Mouse (Mus musculus): ENCODE results near the gene Rab30. TPM values are rescaled to one million over a fixed set of nuclear protein-coding genes. Genes with fewer than 3 reads are reported as not detected.
A peak's percentile ranks its signal among the peaks of the same experiment; 100 is the strongest.

The Rab30 gene
- polyA plus RNA-seq, 1 experiment from 2014 or later = 24.4 TPM

GRCm38 (mm10) chr7:92834391-92834790 lies 93.0 kb downstream of the Rab30 start:
- Histone ChIP-seq H3K9me3 (no peaks in the 10 kb centered on the region), H3K4me2 (replicated peaks) (no peak overlapping the region), H3K9ac (no peak overlapping the region), H3K27ac (no peak overlapping the region), H3K4me3 (replicated peaks) (no peak overlapping the region), H3K27me3 (replicated peaks) (no peaks in the 10 kb centered on the region), H3K36me3 (0 out of 2 replicates have a peak, but pooled peaks cover 6% of the 10 kb centered on the region), H3K4me1 (replicated peaks) (no peaks in the 10 kb centered on the region)
- ATAC-seq = no peak
- WGBS = 88% methylated on average over 2 of the region's 2 CpGs

- Histone ChIP-seq H3K4me3 (replicated peaks) (no peak overlapping the region), H3K9me3 (no peaks in the 10 kb centered on the region), H3K4me2 (replicated peaks) (no peak overlapping the region), H3K36me3 (0 out of 2 replicates have a peak, but pooled peaks cover 6% of the 10 kb centered on the region), H3K27me3 (replicated peaks) (no peaks in the 10 kb centered on the region), H3K4me1 (replicated peaks) (no peaks in the 10 kb centered on the region), H3K9ac (no peak overlapping the region), H3K27ac (no peak overlapping the region)
- WGBS = 84% methylated on average over 3 of the region's 3 CpGs
- no peak for ATAC-seq
These were observed 95.0 kb downstream of the Rab30 start for GRCm38 (mm10) chr7:92836447-92836846.

GRCm38 (mm10) chr7:92837226-92837625 lies 95.8 kb downstream of the Rab30 start:
- ATAC-seq = no peak
- Histone ChIP-seq H3K4me1 (replicated peaks) (no peaks in the 10 kb centered on the region), H3K27ac (no peak overlapping the region), H3K9me3 (no peaks in the 10 kb centered on the region), H3K27me3 (replicated peaks) (no peaks in the 10 kb centered on the region), H3K9ac (no peak overlapping the region), H3K4me3 (replicated peaks) (no peak overlapping the region), H3K4me2 (replicated peaks) (no peak overlapping the region), H3K36me3 (0 out of 2 replicates have a peak, but pooled peaks cover 6% of the 10 kb centered on the region)
- WGBS = 83% methylated on average over 11 of the region's 11 CpGs

GRCm38 (mm10) chr7:92837907-92838306 lies 96.5 kb downstream of the Rab30 start:
- no peak overlapping the region for H3K4me2 ChIP-seq (replicated peaks)
- no peaks in the 10 kb centered on the region for H3K4me1 ChIP-seq (replicated peaks)
- 57% methylated on average over 3 of the region's 3 CpGs for WGBS
- no peak for ATAC-seq
- H3K9me3 ChIP-seq = no peaks in the 10 kb centered on the region
- H3K27me3 ChIP-seq (replicated peaks) = no peaks in the 10 kb centered on the region
- H3K36me3 ChIP-seq = 0 out of 2 replicates have a peak, but pooled peaks cover 3% of the 10 kb centered on the region
- no peak overlapping the region for H3K4me3 ChIP-seq (replicated peaks)
- H3K27ac ChIP-seq = no peak overlapping the region
- H3K9ac ChIP-seq = no peak overlapping the region

GRCm38 (mm10) chr7:92842254-92842653 lies 100.9 kb downstream of the Rab30 start:
- Histone ChIP-seq H3K4me2 (replicated peaks) (no peak overlapping the region), H3K27ac (no peak overlapping the region), H3K9ac (no peak overlapping the region), H3K36me3 (no peaks in the 10 kb centered on the region), H3K4me3 (replicated peaks) (no peak overlapping the region), H3K27me3 (replicated peaks) (no peaks in the 10 kb centered on the region), H3K4me1 (replicated peaks) (no peaks in the 10 kb centered on the region), H3K9me3 (no peaks in the 10 kb centered on the region)
- ATAC-seq = peak; percentile 68
- 54% methylated on average over 2 of the region's 2 CpGs for WGBS

- Histone ChIP-seq H3K9ac (no peak overlapping the region), H3K4me2 (replicated peaks) (no peak overlapping the region), H3K27ac (no peak overlapping the region), H3K9me3 (no peaks in the 10 kb centered on the region), H3K27me3 (replicated peaks) (no peaks in the 10 kb centered on the region), H3K4me3 (replicated peaks) (no peak overlapping the region), H3K36me3 (no peaks in the 10 kb centered on the region), H3K4me1 (replicated peaks) (no peaks in the 10 kb centered on the region)
- no peak for ATAC-seq
- 83% methylated on average over 3 of the region's 3 CpGs for WGBS
These were observed 106.8 kb downstream of the Rab30 start for GRCm38 (mm10) chr7:92848246-92848645.

GRCm38 (mm10) chr7:92866526-92866925 lies 125.1 kb downstream of the Rab30 start:
- H3K4me3 ChIP-seq (replicated peaks) = no peak overlapping the region
- H3K9ac ChIP-seq = no peak overlapping the region
- H3K36me3 ChIP-seq = no peaks in the 10 kb centered on the region
- H3K27ac ChIP-seq = no peak overlapping the region
- H3K9me3 ChIP-seq = no peaks in the 10 kb centered on the region
- no peak for ATAC-seq
- H3K4me1 ChIP-seq (replicated peaks) = no peaks in the 10 kb centered on the region
- H3K27me3 ChIP-seq (replicated peaks) = no peaks in the 10 kb centered on the region
- H3K4me2 ChIP-seq (replicated peaks) = no peak overlapping the region
- WGBS = 25% methylated on average over 2 of the region's 2 CpGs

- Histone ChIP-seq H3K4me1 (replicated peaks) (no peaks in the 10 kb centered on the region), H3K27ac (no peak overlapping the region), H3K4me2 (replicated peaks) (no peak overlapping the region), H3K27me3 (replicated peaks) (no peaks in the 10 kb centered on the region), H3K4me3 (replicated peaks) (no peak overlapping the region), H3K36me3 (no peaks in the 10 kb centered on the region), H3K9me3 (no peaks in the 10 kb centered on the region), H3K9ac (no peak overlapping the region)
- WGBS = 68% methylated on average over 3 of the region's 3 CpGs
- no peak for ATAC-seq
These were observed 128.8 kb downstream of the Rab30 start for GRCm38 (mm10) chr7:92870161-92870560.

- H3K27me3 ChIP-seq (replicated peaks) = no peaks in the 10 kb centered on the region
- no peaks in the 10 kb centered on the region for H3K36me3 ChIP-seq
- H3K4me1 ChIP-seq (replicated peaks) = no peaks in the 10 kb centered on the region; the same call in 1 of the 2 replicates
- 86% methylated on average over 4 of the region's 4 CpGs for WGBS
- H3K27ac ChIP-seq = no peak overlapping the region
- no peak for ATAC-seq
- H3K4me3 ChIP-seq (replicated peaks) = no peak overlapping the region
- no peaks in the 10 kb centered on the region for H3K9me3 ChIP-seq
- H3K9ac ChIP-seq = no peak overlapping the region
- no peak overlapping the region for H3K4me2 ChIP-seq (replicated peaks)
These were observed 130.2 kb downstream of the Rab30 start for GRCm38 (mm10) chr7:92871596-92871995.

- WGBS = under 1% methylated on average over 53 of the region's 53 CpGs
- H3K4me2 ChIP-seq (replicated peaks) = peak within 1 kb of the TSS; percentile 83
- H3K9ac ChIP-seq = peak within 1 kb of the TSS; percentile 68
- H3K4me3 ChIP-seq (replicated peaks) = peak within 1 kb of the TSS; percentile 64
- no peaks in the 10 kb centered on the region for H3K36me3 ChIP-seq
- H3K27ac ChIP-seq = peak within 1 kb of the TSS; percentile 98
- H3K9me3 ChIP-seq = no peaks in the 10 kb centered on the region
- peak; percentile 87 for ATAC-seq
- H3K27me3 ChIP-seq (replicated peaks) = no peaks in the 10 kb centered on the region
- no peaks in the 10 kb centered on the region; the same call in 1 of the 2 replicates for H3K4me1 ChIP-seq (replicated peaks)
These were observed 132.8 kb downstream of the Rab30 start, which contains the start of the genes Ddias and Prcp for GRCm38 (mm10) chr7:92874116-92874675. Gene Ddias (minus strand): TSS chr7:92874247. Gene Prcp (plus strand): TSS chr7:92874470.

- no peaks in the 10 kb centered on the region; the same call in 1 of the 2 replicates for H3K4me1 ChIP-seq (replicated peaks)
- no peaks in the 10 kb centered on the region for H3K36me3 ChIP-seq
- under 1% methylated on average over 29 of the region's 29 CpGs for WGBS
- H3K27me3 ChIP-seq (replicated peaks) = no peaks in the 10 kb centered on the region
- peak overlapping the region; percentile 98 for H3K27ac ChIP-seq
- peak overlapping the region; percentile 68 for H3K9ac ChIP-seq
- H3K4me3 ChIP-seq (replicated peaks) = peak overlapping the region; percentile 64
- peak; percentile 90 for ATAC-seq
- peak overlapping the region; percentile 83 for H3K4me2 ChIP-seq (replicated peaks)
- no peaks in the 10 kb centered on the region for H3K9me3 ChIP-seq
These were observed 133.5 kb downstream of the Rab30 start for GRCm38 (mm10) chr7:92874761-92875408.

- no peaks in the 10 kb centered on the region for H3K27me3 ChIP-seq (replicated peaks)
- WGBS = 42% methylated on average over 3 of the region's 3 CpGs
- H3K36me3 ChIP-seq = no peaks in the 10 kb centered on the region
- no peak overlapping the region for H3K4me3 ChIP-seq (replicated peaks)
- H3K4me2 ChIP-seq (replicated peaks) = peak overlapping the region; percentile 83
- no peak overlapping the region for H3K9ac ChIP-seq
- no peaks in the 10 kb centered on the region; the same call in 1 of the 2 replicates for H3K4me1 ChIP-seq (replicated peaks)
- no peak overlapping the region for H3K27ac ChIP-seq
- ATAC-seq = no peak
- no peaks in the 10 kb centered on the region for H3K9me3 ChIP-seq
These were observed 134.7 kb downstream of the Rab30 start for GRCm38 (mm10) chr7:92876066-92876465.

All from intestine, embryonic 15.5 days (tissue).